Mouse (Mus musculus) thymus, postnatal 4 days (tissue): Measurements from ENCODE around the gene Slc5a2.

Experiments used
- DNase-seq: peaks from one replicate; pipeline ENCODE4 v3.0.0; 2021

Slc5a2 gene

DNA sequence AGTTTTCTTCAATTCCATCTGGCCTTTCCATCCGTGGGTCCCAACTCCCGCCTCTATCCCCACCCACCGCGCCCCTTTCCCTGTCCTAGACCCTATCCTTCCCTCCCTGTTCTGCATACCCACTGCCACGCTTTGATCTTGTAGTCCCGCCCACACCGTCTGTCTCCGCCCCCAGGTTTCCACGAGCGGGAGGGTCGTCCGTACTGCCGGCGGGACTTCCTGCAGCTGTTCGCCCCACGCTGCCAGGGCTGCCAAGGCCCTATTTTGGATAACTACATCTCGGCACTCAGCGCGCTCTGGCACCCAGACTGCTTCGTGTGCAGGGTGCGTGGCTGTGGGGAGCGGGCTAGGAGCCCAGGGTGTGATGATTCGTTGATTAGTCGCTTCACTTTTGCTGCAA is 12.8 kb upstream of the Slc5a2 start:
- peak; percentile 93 for DNase-seq

GRCm38 (mm10) chr7:128254978-128255377 is 10.5 kb upstream of the Slc5a2 start:
- no peak for DNase-seq

- DNase-seq = no peak
Observed at GRCm38 (mm10) chr7:128255757-128256156, 9.7 kb upstream of the Slc5a2 start.

DNA sequence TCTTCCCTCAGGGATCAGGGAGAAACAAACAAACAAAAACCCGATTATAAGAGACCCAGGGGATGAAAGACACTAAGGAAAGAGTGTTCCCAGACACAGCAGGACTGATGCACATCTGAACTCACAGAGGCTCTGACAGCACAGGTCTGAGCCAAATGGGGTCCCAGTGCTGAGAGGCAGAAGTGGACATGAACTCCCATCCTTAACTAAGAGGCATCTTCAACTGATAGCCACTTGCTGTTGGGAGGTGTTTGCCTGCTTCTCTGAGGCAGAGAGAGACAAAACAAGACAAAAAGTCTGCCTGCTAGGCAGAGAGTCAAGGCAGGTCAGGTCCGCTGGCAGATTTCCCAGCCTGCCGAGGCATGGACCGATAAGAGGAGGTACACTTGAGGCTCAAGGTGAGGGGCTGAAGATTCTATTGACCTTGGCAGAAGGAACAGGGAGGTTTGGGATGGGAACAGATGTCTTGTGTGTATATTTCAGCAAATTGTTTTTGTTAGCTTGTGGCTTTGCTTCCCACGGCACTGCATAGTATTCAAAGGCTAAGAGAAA is 8.6 kb upstream of the Slc5a2 start:
- DNase-seq = no peak

DNA sequence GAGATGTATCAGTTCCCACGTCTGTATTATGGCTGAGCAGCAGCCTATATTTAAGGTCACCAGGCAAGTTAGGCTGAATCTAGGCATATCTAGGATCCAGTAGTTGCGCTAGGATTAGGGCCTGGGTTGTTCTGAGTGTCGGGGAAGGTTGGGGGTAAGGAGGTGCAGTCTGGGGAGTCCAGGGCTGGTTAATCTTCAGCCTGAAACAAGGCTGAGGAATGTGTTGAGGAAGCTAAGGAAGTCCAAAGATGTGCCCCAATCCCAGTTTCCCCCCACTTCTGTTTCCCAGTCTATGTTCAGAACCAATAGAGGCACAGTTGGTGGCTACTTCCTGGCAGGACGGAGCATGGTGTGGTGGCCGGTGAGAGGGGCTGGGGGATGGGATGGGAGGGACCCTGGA is 599 bp downstream of the Slc5a2 start:
- DNase-seq = no peak

DNA sequence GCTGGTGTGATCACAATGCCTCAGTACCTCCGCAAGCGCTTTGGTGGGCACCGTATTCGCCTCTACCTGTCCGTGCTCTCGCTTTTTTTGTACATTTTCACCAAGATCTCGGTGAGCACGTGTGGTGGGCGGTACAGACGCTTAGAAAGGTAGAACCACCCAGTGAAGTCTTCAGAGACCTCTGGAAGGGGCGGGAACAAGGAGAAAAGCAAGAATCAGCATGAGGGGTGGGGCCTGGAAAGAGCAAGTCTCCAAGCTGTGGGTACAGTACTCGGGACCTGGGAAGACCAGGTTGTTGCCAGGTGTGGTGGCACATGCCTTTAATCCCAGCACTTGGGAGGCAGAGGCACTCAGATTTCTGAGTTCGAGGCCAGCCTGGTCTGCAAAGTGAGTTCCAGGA is 1.9 kb downstream of the Slc5a2 start:
- DNase-seq = no peak

DNA sequence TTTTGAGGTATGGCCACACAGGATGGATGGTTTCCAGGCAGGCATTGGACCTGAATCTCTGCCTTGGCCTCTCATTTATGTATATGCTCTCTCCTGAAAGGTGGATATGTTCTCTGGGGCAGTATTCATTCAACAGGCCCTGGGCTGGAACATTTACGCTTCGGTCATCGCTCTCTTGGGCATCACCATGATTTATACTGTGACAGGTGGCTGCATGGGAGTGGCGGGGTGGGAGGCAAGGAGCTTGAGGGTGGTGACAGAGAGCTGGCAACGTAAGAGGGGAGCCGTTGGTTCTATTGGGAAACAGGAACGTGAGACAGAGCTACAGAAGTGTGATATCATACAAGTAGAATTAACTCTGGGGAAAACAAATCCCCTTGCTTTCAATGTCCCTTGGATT is 2.4 kb downstream of the Slc5a2 start:
- DNase-seq = no peak

- no peak for DNase-seq
Observed at GRCm38 (mm10) chr7:128270431-128270850, 5.0 kb downstream of the Slc5a2 start.

- DNase-seq = no peak
Observed at GRCm38 (mm10) chr7:128271496-128271895, 6.0 kb downstream of the Slc5a2 start.

GRCm38 (mm10) chr7:128276051-128276450 is 10.6 kb downstream of the Slc5a2 start:
- DNase-seq = no peak

GRCm38 (mm10) chr7:128279750-128280149 is 14.3 kb downstream of the Slc5a2 start:
- DNase-seq = no peak

- no peak for DNase-seq
Observed at GRCm38 (mm10) chr7:128281765-128282164, 16.3 kb downstream of the Slc5a2 start.

DNA sequence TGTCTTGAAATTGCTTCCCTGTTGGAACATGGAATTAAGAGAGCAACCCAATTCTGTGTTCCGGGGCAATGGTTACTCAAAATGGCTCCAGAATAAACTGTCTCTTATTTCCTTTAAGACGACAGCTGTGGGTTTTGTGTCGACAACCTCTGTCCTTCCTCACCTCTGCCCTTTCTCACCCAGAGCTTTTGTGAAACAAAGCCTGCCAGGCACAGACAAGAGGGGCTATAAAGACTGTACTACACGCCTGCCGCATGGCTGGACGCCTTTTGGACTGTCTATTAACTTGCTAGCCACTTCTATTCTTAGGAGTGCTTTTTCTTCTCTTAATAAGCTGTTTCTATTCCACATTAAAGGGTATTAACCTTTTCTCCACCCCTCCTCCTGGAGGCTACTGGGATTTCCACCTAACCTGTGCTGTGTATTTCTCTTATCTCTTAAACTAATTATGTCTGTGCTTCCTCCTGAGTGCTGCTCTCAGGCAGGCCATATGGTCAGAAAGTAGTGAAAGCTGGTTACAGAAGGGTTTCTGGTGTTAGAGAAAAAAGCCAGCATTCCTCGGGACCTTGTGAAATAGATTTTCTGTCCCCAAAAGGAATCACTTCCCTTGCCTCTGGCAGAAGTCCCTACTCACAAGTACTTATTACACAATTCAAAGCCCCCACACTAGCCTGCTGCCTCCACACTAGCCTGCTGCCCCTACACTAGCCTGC is 17.2 kb downstream of the Slc5a2 start:
- DNase-seq = no peak

- no peak for DNase-seq
Observed at GRCm38 (mm10) chr7:128284047-128284446, 18.6 kb downstream of the Slc5a2 start.

DNA sequence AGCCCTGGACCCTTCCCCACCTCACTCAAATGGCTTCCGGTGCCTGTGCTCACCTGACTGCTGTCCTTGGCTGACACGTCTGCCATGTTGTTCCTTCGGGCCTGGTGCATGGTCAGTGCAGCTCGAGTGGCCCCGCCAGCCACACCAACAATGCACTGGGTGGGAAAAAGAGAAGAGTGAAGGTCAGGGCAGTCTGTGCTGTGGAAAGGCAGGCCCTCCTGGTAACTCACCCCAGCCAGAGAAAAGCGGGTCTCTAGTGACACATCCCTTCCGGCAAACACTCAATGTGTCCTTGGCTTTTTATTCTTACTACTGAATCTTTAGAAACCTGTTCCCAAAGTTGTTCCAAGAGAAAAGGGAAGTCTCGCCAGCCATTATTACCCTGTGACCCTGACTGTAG is 19.6 kb downstream of the Slc5a2 start:
- no peak for DNase-seq

DNA sequence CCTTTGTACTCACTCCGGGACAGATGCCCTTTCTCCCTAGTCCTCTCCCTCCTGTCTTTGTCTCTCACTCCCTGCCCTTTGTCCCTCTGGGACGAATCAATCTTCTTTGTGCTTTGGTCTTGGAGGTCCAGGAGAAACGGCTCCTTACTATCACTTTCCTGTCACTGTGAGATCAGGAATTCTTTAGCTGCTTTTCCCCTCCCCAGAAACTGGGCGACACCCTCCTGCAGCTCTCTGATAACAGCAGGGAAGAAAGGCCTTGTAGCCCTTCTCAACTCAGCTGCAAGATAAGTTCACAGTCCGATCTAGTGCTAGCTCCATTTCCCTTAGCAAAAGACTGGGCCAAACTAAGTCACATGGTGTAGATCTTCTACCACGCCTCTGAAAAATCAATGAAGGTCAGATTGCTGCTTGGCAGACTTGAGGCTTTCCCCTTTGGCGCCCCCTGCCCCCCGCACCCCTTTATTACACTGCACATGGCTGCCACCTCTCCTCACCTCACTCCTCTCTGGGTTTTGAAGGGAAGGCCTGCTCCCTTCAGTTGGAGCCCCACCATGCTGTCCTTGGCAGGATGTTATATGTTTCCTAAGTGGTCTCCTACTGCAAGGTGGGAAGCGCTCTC is 23.6 kb downstream of the Slc5a2 start:
- DNase-seq = peak; percentile 47

GRCm38 (mm10) chr7:128294785-128295184 is 29.3 kb downstream of the Slc5a2 start:
- DNase-seq = no peak

GRCm38 (mm10) chr7:128296514-128296913 is 31.1 kb downstream of the Slc5a2 start:
- DNase-seq = no peak

GRCm38 (mm10) chr7:128297291-128297616 is 31.8 kb downstream of the Slc5a2 start:
- DNase-seq = no peak

- peak; percentile 78 for DNase-seq
Observed at GRCm38 (mm10) chr7:128297617-128298480, 32.4 kb downstream of the Slc5a2 start, which contains the start of gene BC017158. BC017158 (minus strand) TSS chr7:128298170.

GRCm38 (mm10) chr7:128298481-128299342 is 33.3 kb downstream of the Slc5a2 start:
- DNase-seq = no peak

GRCm38 (mm10) chr7:128300952-128301351 is 35.5 kb downstream of the Slc5a2 start:
- DNase-seq = no peak

- no peak for DNase-seq
Observed at GRCm38 (mm10) chr7:128302151-128302550, 36.7 kb downstream of the Slc5a2 start.
